Mouse (Mus musculus) urinary bladder, postnatal 4 days (tissue): ENCODE data around the gene Copb2.

Experiments used
- DNase-seq, 2 experiments: peaks; one replicate each; pipeline ENCODE4 v3.0.0; 2021 to 2022; ENCODE audit warnings: low spot score in 2 of 2

The Copb2 gene

DNA sequence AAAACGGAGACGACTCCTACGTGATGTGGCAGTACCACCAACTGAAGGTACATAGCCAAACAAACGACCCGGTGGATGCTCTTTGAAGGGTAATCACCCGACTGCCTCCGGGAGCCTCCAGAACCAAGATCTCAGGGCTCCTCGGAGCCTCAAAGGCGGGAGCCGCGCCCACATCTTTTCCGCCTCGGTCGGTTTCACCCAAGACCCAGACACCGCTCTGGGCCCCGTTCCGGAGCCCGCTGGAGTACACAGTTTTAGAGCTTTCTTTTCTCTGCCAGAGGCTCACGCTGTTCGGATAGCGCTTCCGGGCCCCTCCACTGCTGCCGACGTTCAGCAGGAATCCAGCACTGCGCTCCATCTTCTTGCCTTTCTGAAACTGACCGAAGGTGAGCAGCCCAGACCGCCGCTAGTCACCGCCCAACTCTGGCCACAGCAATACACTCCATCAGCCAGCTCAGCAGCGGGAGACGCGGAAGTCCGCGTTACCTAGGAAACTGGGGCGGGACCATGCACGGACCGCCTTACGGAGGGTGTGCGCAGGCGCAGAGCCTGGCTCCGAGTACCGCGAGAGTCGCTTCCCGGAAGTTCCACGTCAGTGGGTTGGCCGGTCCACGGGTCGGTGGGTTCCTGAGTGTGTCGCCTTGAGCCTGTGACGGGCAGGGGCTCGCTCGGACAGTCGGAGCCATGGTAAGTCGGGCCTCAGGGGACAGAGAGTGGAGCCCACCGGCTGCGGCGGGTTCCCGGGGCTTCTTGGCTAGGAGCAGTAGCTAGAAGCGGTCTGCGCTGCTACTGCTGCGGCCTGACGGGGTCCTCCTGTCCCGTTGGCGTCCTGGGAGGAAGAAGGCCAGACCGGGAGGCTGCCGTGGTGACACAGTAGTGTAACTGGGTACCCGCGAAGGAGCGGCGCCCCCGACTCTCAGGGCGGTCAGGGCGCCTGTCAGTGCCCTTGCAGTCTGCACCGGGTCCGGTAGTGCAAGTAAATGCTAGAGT lies at the start of gene Copb2:
Gene Copb2 (plus strand): TSS at position 585 of the 990 bp plus-strand sequence.
- peak; percentile 99 for DNase-seq

DNA sequence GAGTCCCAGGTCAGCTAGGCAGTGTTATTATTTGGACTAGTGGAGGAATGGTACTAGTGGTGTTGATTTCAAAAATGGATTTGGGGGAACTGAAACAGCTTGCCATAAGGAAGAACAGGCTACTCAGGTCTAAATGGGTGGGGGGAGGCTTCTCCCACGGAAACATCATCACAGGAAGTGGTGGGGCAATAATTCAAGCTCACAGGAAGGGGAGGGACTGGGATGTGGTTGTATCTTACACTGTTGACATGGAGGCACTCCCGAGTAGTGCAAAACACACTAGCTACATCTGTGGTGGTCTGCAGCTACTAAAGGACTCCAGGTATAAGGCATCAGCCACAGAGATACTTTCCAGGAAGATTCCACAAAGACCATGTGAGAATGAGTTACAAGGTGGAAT lies 39.6 kb upstream of the Copb2 start:
- DNase-seq, result no peak

DNA sequence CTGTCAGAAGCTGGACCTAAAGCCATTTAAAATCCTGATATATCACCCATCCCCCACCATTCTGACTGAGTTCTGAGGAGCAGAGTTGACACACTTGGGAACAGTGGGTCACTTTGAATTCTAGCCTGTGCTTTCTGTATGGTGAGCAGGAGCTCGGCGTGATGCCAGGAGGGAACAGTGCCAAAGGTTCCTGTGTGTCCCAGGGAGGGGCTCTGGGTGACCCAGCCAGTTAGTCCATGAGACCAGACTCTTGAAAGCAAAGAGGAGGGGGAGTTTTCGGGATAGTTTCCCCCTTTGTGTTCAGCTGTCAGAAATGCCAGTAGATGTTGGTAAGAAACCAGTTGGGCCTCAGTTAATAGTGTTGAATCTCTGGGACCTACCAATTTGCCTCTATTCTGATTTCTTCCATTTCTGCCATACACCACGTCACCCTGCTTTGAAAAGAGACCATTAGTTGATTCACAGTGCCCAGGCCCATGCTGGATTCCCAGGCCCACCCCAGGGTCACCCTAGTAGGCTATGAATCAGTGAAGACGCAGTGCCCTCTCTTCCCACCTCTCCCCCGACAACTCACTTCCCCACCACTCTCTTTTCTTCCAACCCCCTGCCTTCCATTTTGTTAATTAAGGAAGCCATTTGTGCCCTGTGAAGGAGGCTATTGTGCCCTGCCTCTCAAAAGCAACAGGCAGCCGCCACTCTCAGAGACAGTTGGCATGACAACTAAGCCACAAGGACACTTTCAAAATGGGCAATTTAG lies 38.6 kb upstream of the Copb2 start:
- peak in 1 of 2 experiments; percentile 22 for DNase-seq

DNA sequence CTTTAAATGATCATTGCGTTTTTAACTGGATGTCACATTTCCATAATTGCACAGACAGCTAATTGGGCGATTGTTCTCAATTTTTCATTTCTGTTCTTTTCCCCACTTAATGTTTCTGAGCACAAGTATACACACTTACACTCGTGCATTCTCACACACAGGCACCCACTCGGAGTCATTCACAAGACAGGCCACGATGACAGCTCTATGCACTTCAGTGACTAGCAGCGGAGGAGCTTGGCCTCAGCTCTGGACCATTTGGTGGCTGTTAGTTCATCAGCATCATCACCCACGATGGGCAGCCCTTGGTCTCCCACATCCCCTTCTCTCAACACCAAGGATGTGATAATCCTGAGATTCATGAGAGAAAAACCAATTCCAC lies 38.0 kb upstream of the Copb2 start:
- no peak for DNase-seq

DNA sequence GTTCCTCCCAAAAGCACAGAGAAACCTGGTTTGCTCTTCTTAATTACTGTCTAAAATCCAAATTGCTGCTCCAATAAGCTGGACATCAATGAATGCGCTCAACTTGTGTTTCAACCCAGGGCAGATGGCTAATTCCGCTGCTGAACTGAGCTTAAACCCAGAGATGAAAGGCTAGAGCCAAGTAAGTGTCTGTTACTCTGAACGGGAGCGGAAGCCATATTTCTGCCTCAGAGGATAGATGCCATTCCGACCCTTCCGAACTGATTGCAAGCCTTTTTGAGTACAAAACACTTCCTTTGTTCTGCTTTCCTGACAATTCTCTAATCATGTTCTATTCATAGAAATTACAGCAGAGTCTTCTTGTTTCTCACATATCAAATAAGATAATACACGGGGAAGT lies 36.3 kb upstream of the Copb2 start:
- DNase-seq, result no peak

DNA sequence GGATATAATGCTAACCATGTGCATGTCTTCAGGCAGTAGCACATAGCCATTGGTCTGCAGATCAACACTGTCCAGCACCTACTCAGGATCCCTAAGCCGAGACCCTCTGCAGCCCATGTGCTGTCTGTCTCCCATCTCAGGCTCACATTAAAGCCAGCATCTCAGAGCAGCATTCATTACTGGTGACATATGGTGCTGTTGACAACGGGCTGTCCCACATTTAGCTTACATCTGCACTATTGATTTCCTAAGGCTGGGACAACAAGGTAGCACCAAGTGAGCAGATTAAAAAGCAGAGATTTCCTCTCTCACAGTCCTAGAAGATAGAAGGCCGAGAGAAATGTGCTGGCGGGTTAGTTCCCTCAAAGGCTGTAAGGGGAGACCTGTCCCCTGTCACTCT lies 33.7 kb upstream of the Copb2 start:
- DNase-seq, result no peak

DNA sequence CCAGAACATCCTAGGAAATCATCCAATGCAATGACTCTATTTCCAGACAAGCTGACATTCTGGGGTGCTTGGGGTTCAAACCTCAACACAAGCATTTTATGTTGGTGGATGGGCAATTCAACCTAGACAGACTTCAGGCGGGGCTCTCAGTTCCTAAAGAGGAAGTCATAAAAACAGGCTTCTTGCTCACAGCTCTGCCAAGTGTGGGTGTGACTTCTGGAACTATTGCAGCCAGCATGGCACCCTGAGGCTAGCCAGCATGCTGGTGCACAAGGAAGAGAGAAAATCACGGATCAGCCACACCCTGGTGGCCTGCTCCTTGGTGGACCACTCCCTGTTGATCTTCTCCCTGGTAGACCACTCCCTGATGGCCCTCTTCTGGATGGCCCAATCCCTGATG lies 32.5 kb upstream of the Copb2 start:
- no peak for DNase-seq

DNA sequence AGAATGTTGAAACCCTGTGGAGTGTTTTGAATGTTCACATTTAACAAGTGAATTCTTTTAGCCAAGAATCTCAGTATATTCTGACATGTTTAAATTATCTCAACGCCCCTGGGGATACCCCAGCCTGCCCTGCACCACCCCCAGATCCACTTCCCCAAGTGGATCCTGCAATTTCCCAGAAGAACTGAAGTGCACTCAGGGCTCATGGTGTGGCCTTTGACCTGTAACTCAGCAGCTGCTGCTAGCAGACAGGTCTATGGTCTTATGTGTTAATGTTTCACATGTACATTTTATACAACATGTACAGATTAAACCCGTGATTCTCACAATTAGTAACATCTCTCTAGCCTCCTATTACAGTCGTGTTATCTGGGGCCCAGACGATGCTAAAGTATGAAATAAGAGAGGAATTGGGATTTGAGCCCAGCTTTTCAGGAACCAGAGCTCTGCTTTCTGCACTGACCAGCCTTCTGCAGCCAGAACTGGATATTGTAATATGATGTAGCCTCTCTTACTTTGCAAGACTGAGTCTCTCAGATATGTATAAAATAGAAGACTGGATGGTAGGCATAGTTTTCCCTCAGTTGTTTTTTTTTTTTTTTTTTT lies 28.7 kb upstream of the Copb2 start:
- DNase-seq, result no peak

DNA sequence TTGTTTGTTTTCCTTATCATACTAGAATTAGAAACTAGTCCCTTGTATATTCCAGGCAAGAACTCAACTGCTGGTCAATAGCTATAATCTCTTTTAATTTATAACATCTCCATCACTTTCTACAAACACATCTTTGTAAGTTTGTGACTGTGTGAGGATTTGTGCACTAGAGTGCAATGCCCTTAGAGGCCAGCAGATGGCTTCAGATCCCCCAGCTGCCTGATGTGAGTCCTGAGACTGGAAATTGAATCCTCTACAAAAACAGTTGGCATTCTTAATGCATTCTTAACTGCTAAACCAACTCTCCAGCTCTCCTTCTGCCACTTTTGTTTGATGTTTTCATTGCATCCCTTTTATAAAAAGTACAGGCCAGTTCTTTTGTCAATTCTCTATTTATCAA lies 27.8 kb upstream of the Copb2 start:
- DNase-seq, result no peak

DNA sequence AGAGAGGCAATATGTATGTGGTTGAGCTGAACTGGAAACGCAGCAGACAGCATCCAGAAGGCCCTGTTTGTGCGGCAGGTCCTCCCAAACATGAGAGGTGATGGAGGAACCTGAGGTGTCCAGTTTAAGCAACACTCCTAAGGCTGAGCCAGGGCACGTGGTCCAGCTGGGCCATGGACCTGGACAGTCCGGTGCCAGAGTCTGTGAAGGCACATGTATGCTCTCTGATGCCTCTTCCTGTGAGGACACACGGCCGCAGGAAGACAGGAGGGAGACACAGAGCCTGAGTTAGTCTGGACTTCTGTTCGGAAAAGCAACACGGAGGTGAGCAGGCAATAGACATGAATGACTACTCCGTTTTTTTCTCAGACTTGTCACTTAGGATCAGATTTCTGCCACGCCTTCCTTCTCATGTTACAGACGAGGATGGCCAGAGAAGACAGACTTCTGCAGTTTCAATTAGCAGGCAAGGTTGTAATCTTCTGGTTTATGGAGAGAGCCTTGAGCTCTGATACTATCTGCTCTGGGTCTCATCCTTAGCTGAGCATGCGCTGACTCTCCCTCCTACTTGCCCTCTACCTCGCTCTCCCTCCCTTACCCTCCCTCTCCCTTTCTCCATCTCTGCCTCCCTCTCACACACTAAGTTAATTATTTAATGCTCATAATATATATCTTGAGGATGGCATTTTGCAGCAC lies 25.4 kb upstream of the Copb2 start:
- no peak for DNase-seq

DNA sequence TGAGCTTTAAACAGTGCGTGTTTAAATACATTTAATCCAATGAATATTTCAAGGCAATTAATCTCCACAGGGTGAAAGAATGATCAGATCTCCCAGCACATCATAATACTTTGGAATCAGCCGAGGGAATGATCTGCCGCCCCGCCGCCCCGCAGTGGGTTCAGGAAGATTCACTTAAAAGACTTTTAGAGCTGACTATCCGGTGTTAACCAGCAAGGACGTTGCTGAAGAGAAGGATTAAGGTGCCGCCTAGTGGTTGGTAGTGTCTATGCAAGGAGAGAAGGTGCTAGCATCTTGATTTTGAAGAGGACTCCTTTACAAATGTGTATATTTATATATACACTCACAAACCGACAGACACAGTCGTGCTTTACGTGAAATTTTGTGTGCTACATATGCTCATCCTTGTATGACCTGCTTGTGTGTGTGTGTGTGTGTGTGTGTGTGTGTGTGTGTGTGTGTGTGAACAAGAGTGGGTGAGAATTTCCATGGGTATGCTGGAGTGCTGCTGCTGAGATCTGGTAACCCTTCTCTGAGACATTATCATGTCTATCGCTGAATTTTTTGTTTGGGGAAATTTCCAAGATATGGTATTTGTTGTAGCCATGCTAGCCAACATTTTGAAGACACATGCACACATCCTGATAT lies 24.7 kb upstream of the Copb2 start:
- peak; percentile 33 to 77 for DNase-seq

DNA sequence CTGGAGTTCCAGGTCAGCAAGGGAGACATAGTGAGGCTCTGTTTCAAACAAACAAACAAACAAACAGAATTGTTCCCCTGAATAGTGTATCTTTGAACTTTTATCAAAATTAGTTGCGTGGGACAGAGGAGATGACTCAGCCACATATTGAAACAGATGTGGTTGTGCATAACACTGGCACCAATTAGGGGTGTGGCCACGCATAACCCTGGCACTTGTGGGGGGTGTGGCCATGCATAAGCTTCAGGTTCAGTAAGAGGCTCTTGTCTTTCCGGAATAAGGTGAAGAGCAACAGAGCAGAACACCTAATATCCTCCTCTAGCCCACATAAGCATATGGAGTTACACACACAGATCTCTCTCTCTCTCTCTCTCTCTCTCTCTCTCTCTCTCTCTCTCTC lies 19.5 kb upstream of the Copb2 start:
- no peak for DNase-seq

DNA sequence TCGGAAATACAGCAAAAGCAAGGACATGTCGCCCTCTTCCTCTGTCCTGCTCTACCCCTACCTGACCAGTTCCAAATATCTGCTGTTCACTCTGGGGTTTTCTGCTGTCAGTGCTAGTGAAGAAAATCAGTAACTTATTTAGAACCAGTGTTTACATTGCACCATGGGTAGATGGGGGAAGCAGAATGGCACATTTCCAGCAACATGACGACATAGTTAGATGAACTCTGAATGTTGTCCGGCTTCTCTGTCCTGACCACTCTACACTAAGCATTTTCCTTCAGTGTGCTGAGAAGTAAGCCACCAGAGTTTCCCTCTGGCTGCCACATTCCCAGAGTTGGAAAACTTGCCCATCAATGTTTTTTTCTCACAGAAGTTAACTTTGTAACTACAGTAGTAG lies 20.3 kb downstream of the Copb2 start:
- no peak for DNase-seq

DNA sequence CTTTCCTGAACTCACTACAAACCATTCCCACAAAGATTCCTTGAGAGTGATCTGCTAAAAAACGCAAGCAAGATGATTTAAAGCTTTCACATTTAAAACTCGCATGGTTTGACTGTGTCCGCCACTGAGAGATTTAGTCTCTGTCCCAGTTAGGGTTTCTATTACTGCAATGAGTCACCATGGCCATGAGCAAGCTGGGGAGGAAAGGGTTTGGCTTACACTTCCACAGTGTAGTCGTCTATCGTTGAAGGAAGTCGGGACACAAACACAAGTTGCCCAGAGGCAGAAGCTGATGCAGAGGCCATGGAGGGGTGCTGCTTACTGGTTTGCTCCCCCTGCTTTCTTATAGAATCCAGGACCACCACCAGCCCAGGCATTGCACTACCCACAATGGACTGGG lies 36.6 kb downstream of the Copb2 start:
- DNase-seq, result no peak

DNA sequence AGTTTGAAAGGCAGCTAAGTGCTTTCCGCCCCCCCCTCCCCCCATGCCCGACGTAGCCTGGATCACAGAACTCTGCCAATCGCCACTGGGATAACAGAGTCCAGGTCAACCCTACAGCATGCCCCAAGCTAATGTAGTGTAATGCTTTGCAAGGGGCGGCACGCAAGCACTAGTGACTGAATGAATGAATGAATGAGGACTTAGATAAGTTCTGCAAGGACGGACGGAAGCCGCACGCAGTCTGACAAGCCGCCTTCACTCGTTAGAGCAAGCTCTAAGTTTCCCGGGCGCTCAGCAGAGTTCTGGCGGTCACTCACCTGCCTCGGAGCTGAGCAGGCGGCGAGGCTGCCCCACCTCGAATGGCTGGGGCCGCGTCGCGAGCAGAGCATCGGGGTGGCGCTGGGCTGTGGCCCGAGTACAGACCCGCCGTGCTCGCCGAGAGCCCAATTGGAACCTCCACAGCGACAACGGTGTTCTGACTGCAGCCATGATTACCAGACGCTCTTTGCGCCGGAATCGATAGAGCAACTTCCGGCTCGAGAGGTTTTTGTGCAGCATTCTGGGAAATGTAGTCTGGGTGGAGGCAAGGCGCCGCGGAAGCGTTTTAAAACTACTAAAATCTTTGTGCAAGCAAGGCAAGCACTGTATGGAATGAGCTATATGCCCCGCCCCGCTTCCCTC lies 37.8 kb downstream of the Copb2 start, which contains the start of gene Mrps22:
Gene Mrps22 (minus strand): TSS at position 505 of the 681 bp plus-strand sequence.
- DNase-seq, result peak in 1 of 2 experiments; percentile 70

DNA sequence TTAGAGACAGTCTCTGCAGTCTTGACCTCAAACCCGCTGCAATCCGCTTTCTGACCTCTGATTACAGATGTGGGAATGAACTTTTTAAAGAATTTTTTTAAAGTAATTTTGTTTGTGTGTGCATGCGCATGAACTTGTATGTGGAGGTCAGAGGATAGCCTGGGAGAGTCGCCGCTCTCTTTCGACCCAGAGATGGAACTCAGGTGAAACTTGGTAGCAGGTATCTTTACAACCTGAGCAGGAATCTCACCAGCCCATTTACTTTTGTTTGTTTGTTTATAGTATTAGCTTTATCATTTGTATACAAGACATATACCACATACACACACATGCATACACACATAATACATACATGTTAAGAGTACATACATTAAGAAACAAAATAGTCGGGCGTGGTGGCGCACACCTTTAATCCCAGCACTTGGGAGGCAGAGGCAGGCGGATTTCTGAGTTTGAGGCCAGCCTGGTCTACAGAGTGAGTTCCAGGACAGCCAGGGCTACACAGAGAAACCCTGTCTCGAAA lies 38.4 kb downstream of the Copb2 start:
- no peak for DNase-seq

DNA sequence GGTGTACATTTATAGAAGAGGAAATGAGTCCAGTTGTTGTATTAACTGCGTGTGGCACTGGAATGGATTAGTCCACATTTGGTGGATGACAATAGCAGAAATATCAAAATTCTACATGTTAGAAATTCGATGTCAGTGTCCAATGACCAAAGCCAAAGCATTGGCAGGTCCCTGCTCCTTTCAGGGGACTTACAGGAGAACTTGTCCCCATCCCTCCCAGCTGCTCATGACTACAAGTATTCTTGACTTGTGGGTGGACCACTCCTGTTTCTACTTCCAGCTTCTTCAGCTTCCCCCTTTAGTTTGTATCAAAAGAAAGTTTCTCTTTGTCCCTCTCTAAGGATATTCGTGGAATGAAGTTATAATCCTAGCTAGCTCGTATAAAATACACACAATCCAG lies 41.4 kb downstream of the Copb2 start:
- no peak for DNase-seq

DNA sequence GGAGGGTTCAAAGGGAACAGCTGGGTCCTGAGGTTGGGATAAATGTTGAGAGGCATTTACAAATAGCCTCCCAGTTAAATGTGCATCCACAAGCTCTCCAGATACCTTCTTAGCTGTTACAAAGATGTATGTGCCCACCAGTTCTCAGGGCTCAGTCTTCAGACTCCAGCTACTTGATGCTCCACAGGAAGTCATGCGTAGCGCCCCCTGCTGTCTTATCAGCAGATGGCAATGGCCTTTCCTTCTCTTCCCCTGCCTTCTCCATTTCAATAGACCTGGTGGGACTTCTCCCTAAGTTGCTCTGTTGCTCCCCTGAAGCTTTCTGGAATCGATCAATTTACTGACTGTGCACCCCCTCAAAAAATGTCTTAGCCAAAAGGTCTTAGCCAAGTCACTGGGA lies 65.0 kb downstream of the Copb2 start:
- no peak for DNase-seq

DNA sequence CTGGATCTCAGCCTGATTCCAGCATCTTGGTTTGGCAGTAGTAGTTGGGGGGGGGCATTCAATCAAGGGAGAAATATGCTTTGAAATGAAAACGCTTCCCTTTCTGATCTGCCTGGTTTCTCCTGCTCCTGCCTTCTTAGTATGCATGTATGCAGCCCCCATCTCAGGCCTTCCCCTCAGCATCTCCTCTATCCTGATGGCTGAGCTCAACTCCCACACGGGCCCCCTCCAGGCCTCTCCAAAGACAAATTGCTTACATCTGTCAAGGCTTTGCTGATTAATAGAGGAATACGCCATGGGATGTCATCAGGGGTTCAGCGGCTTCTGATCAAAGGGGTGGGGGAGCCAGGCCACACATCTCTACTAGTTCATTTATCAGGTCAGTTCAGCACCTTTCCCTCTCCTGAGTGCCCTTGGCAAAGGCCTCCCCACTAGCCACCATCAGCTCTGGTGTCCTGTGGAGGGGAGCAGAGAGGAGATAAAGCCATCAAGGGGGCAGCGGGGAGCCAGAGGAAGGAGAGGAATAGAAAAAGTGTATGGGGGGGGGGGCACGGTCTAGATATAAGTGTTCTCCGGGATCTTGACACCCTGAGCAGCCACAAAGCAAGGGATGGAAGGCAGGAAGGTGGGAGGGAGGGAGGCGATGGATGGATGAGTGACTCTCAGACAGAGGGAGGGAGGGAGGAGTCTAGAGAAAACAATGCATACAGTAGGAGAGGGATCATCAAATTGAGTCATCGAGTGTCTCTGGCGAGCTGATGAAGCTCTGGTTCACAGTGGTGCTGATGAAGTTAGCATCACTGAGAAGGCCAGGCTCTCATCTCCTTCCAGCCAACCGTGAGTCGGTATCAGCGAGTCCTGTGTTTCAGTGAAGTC lies 70.0 kb downstream of the Copb2 start:
- no peak for DNase-seq
